Mouse (Mus musculus): ENCODE results near the gene Srarp. TPM values are rescaled to one million over a fixed set of nuclear protein-coding genes. Genes with fewer than 3 reads are reported as not detected.

Gene Srarp
- 0.35 and 0.40 TPM in 2 replicates for polyA plus RNA-seq (2012; rRNA removed)

DNA sequence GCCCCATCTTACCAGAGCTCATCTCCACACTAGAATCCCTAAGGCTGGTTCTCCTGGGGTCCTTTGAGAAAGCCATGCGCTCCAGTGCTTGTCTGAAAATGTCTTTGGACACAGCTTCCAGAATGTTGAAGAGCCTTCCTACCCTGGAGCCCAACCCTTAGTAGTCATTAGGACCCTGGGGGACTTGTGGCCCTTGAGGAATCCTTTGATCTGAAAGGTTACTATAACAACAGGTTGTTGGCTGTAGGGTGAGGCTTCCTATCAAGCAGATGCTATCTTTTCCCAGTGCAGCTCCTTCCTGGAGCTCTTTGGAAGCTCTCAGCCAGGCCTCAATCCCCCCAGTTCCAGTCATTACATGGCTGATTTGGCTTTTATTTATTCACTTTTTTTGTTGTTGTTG is at the start of gene Srarp:
Srarp (minus strand) TSS at position 132 of the 400 bp plus-strand sequence.

DNA sequence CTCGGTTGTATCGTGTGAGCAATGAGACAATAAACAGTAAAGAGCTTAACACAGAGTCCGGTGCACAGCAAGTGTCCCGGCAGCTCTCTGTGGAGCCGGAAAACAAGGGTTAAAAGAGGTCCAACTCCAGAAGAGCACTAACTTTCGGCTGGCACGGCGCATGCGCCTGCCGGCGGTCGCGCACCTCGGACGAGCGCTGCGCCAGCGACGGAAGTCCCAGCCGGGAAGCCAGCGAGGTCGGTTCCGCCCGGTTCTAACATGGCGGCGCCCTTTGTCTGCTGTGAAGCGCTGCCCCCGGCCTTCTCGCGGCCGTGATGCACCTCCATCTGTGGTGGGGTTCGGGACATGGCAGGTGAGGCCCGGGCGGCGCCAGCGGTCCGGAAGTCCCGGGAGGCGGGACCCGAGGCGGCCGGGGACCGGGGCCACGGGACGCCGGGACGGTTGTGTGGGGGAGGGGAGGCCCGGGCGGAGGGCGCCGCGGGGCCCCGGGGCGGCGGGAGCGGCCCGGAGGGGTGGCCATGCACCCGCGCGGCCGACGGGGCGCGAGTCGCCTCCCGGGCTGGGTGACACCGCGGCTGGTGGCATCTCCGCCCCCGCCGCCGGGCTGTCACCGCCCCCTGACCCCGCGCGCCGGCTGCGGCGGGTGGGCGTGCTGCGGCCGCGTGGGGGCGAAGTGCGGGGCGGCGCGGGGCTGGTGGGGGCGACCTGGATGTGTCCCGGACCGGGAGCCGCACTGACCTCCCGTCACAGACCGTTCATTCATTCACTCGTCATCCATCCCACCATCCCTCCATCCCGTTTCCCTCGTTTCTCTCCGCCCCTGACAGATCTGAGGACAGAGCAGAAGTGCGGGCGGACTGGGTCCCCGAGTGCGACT is 8.8 kb upstream of the Srarp start, which contains the start of gene Zbtb17:
Zbtb17 (plus strand) TSS at position 204 of the 877 bp plus-strand sequence.

DNA sequence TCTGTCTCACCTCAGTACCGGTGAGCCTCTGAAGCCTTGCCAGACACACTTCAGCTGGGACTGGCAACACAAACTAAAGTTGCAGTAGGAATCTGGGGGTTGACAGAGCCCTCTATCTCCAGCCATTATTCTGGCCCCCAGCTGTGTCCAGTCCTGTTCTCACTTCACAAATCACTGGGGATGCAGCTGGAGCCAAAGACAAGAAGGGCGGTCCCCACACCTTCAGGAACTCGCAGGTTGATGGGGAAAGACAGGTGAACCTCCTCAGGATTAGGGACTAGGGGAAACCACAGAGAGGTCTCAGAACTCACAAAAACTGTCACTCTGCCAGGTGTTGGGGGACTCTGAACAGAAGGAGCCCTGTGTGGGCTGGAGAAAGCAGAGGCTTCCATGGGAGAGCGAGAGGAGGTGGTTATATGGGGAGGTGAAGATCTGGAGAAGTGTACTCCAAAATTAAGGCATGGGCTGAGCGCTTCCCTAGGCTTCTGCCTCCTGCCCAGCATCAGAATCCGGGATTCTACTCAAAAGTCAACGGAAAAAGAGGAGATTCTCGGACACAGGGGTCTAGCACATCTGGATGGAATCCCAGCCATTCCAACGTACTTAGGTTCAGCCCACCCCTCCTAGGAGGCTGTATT is 15.6 kb downstream of the Srarp start, which contains the start of gene Hspb7:
Hspb7 (plus strand) TSS at position 588 of the 638 bp plus-strand sequence.

DNA sequence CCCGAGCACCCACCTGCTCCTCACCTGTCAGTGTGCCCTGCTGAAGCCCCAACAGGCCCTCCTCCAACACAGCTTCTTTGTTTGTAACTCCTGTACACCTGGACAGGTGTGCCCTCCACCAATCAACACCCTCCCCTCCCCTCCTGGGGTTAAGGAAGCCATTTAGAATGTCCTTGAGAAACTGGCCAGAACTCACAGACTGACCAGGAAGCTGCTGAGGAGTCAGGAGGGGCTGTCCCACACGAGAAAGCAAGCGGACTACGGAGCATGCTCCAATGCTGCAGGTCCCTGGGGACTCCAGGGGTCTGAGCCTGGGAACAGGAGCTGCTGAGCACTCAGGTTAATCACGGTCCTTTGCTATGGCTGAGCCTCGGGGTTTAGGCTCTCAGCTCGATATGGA is 20.0 kb downstream of the Srarp start, which contains the start of gene Clcnkb:
Clcnkb (minus strand) TSS at position 91 of the 400 bp plus-strand sequence.

DNA sequence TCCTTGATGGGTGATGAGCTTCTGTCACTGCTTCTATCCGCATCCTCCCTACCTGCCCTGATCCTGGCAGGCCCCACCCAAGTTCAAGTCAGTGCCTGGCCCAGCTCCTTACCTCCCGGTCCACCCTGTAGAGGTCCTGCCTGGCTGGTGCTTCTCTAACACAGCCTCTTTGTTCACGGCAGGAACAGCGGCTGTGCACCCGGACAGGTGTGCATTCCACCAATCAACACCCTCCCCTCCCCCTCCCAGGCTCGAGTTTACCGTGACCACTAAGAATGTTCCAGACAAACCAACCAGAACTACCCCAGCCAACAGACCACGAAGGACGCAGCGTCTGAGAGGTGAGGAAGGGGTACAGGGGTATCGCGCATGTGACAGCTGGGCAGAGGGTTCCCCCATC is 37.4 kb downstream of the Srarp start, which contains the start of gene Clcnka:
Clcnka (minus strand) TSS at position 180 of the 400 bp plus-strand sequence.

Other genes with a start within 250 kb of the Srarp start
- gene Rsg1, start 222.1 kb downstream of the Srarp start, polyA plus RNA-seq (2012; rRNA removed), result 2.5 and 3.6 TPM in 2 replicates
- gene Arhgef19, start 196.6 kb downstream of the Srarp start, polyA plus RNA-seq (2012; rRNA removed), result 23.9 and 27.9 TPM in 2 replicates
- gene Epha2, start 134.9 kb downstream of the Srarp start, polyA plus RNA-seq (2012; rRNA removed), result 13.9 and 17.4 TPM in 2 replicates
- gene Fam131c, start 67.9 kb downstream of the Srarp start, polyA plus RNA-seq (2012; rRNA removed), result 0.49 and 0.74 TPM in 2 replicates
- 0.06 TPM in 1 of 2 replicates, not detected in the other for gene Clcnka, start 37.4 kb downstream of the Srarp start, polyA plus RNA-seq (2012; rRNA removed)
- gene Clcnkb, start 20.1 kb downstream of the Srarp start, polyA plus RNA-seq (2012; rRNA removed), result 0.08 and 0.92 TPM in 2 replicates
- 16.5 and 19.5 TPM in 2 replicates for gene Hspb7, start 15.3 kb downstream of the Srarp start, polyA plus RNA-seq (2012; rRNA removed)
- 40.2 and 41.1 TPM in 2 replicates for gene Zbtb17, start 8.5 kb upstream of the Srarp start, polyA plus RNA-seq (2012; rRNA removed)
- 21.2 and 27.0 TPM in 2 replicates for gene Spen, start 102.5 kb upstream of the Srarp start, polyA plus RNA-seq (2012; rRNA removed)
- gene Fblim1, start 170.0 kb upstream of the Srarp start, polyA plus RNA-seq (2012; rRNA removed), result 118 and 124 TPM in 2 replicates
- gene Tmem82, start 182.5 kb upstream of the Srarp start, polyA plus RNA-seq (2012; rRNA removed), result 43.3 and 46.4 TPM in 2 replicates
- gene Slc25a34, start 187.7 kb upstream of the Srarp start, polyA plus RNA-seq (2012; rRNA removed), result 44.8 and 48.5 TPM in 2 replicates
- gene Plekhm2, start 228.8 kb upstream of the Srarp start, polyA plus RNA-seq (2012; rRNA removed), result 28.6 and 29.1 TPM in 2 replicates
- gene Rsc1a1, start 249.5 kb upstream of the Srarp start, polyA plus RNA-seq (2012; rRNA removed), result 8.7 and 14.3 TPM in 2 replicates